Mouse (Mus musculus): ENCODE data around the gene Stk38l.

DNA sequence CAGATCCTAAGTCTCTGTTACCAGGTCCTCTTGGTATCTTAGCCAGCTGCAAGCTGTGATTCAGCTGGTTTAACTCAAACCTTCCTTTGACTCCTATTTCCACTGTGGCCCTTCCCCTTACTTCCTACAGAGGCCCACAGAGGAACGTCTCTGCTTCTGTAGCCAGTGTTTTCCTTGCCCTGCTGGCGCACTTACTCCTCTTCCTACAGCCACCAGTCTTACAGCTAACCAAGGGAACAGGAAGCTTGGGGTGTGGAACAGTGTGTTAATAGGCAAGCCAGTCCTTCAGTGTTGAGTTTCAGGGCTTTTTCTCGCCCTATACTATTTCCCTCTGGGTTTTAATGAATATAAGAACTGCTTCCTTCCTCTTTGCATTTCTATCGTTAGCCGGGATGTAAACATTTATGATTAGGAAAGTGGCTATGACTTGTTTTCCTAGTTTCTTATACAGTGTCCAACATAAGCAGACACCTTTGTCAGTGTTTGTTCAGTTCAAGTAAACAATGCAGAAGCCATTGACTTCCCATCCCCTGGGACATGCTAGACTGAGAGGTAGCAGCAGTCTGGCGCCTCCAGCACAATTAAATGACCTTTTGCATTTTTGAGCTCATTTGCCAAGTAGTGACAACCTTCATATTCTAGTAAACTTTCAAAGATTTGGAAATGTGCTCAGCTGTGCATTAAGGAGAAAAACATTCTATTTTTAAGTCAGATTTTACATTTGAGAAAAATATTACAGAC lies 45.4 kb downstream of the Stk38l start:
- TF ChIP-seq CTCF (IDR thresholded peaks at IDR 0.05; ENCODE audit: low read depth, low read length) (no peak), POLR2A (IDR thresholded peaks at IDR 0.05; ENCODE audit: borderline replicate concordance, low read depth, low read length) (no peak)

Measured in bone marrow macrophage, adult 2 months (primary cell).